In genomic region chr2:160744040-160744822, GRCm38 (mm10) we compare ENCODE assay signal across 7 mouse cellular contexts. TPM values are rescaled to one million over a fixed set of nuclear protein-coding genes. Genes with fewer than 3 reads are reported as not detected.
DNase-seq lines count a peak whose midpoint lies in the region; ATAC-seq and TF ChIP-seq lines count a peak whose summit lies in the region.

No protein-coding gene starts in this region.

- TF ChIP-seq EP300 in stomach, postnatal 0 days (optimal IDR thresholded peaks at IDR 0.05): no peak

- no peak overlapping the region for H3K4me2 ChIP-seq in stomach, postnatal 0 days (replicated peaks; ENCODE audit: low read depth)

- 46% methylated on average over 7 of the region's 7 CpGs for whole genome bisulfite sequencing in kidney, adult 2 months
- 81% methylated on average over 7 of the region's 7 CpGs for WGBS in stomach, postnatal 0 days

- peak; percentile 33; the same call in 1 of the 2 replicates for ATAC-seq in stomach, postnatal 0 days (ENCODE audit: low FRiP score, low TSS enrichment)

- H3K27ac ChIP-seq in kidney, adult 2 months (ENCODE audit: insufficient read depth, low read depth, low read length): peak overlapping the region; percentile 7
- 0 out of 2 replicates have a peak overlapping the region, but pooled peaks have one; percentile 13 for H3K27ac ChIP-seq in stomach, postnatal 0 days (replicated peaks)

- H3K27me3 ChIP-seq in kidney, adult 2 months (replicated peaks; ENCODE audit: control insufficient read depth, insufficient read depth, low read length): no peaks in the 10 kb centered on the region
- no peaks in the 10 kb centered on the region for H3K27me3 ChIP-seq in megakaryocyte, embryonic 14.5 days (replicated peaks)
- no peaks in the 10 kb centered on the region for H3K27me3 ChIP-seq in stomach, postnatal 0 days (ENCODE audit: control insufficient read depth, insufficient read depth, low read length)

- peaks cover 20% of the 10 kb centered on the region for H3K9me3 ChIP-seq in megakaryocyte, embryonic 14.5 days
- H3K9me3 ChIP-seq in stomach, postnatal 0 days (ENCODE audit: control insufficient read depth, low read length): no peaks in the 10 kb centered on the region

- TF ChIP-seq CTCF in kidney, adult 2 months (conservative IDR thresholded peaks at IDR 0.05; ENCODE audit: insufficient read depth, insufficient read length, low read depth, low read length): peak; percentile 63
- peak; percentile 71 for TF ChIP-seq CTCF in stomach, postnatal 0 days (IDR thresholded peaks at IDR 0.05; ENCODE audit: low read depth)

- no peak overlapping the region for H3K9ac ChIP-seq in stomach, postnatal 0 days (ENCODE audit: low read length)

- H3K4me3 ChIP-seq in kidney, adult 2 months (ENCODE audit: insufficient read depth, low read depth, low read length): no peak overlapping the region
- peak overlapping the region; percentile 75 for H3K4me3 ChIP-seq in megakaryocyte, embryonic 14.5 days (replicated peaks)
- H3K4me3 ChIP-seq in stomach, postnatal 0 days (ENCODE audit: low read depth, low read length): no peak overlapping the region

- no peaks in the 10 kb centered on the region for H3K36me3 ChIP-seq in kidney, adult 2 months (ENCODE audit: control insufficient read depth, insufficient read depth, low read length)
- H3K36me3 ChIP-seq in megakaryocyte, embryonic 14.5 days (replicated peaks; ENCODE audit: low read length): peaks cover 50% of the 10 kb centered on the region
- H3K36me3 ChIP-seq in stomach, postnatal 0 days (ENCODE audit: control insufficient read depth, insufficient read depth, low read length): peaks cover 8% of the 10 kb centered on the region; the same call in 1 of the 2 replicates

- DNase-seq in urinary bladder, postnatal 25 days (ENCODE audit: low spot score): peak; percentile 61
- DNase-seq in urinary bladder, adult 2 months (ENCODE audit: low spot score): no peak
- DNase-seq in adrenal gland, postnatal 14 days: peak; percentile 90
- peak; percentile 76 for DNase-seq in gastrocnemius, adult 18-20 months (ENCODE audit: low spot score)
- peak; percentile 79 for DNase-seq in kidney, adult 2 months
- no peak for DNase-seq in stomach, postnatal 0 days (ENCODE audit: low spot score)

- no peak for TF ChIP-seq POLR2A in kidney, adult 2 months (IDR thresholded peaks at IDR 0.05; ENCODE audit: low read depth, low read length)

- H3K4me1 ChIP-seq in kidney, adult 2 months (ENCODE audit: control insufficient read depth, insufficient read depth, low read length): peaks cover 28% of the 10 kb centered on the region
- peaks cover 94% of the 10 kb centered on the region for H3K4me1 ChIP-seq in megakaryocyte, embryonic 14.5 days
- H3K4me1 ChIP-seq in stomach, postnatal 0 days (replicated peaks; ENCODE audit: control insufficient read depth, insufficient read depth): peaks cover 10% of the 10 kb centered on the region; the same call in 1 of the 2 replicates

RNA-seq across cellular contexts. Expression of gene Plcg1, which starts 13.1 kb away (rescaled TPM):
- 56.5 TPM in 2 replicates for polyA plus RNA-seq in urinary bladder, adult 2 months (2012; rRNA removed)
- total RNA-seq in adrenal gland, postnatal 14 days (2021): 69.7 and 93.2 TPM in 2 replicates
- total RNA-seq in gastrocnemius, adult 18-20 months (2021): 10 to 100 TPM; 17.3 to 18.0 TPM
- 33.1 and 38.2 TPM in 2 replicates for polyA plus RNA-seq in kidney, adult 2 months (2012; rRNA removed)
- 4.1 and 10.7 TPM in 2 replicates for polyA plus RNA-seq in megakaryocyte, embryonic 14.5 days (2012; ENCODE audit: insufficient read depth, low replicate concordance)
- polyA plus RNA-seq in stomach, postnatal 0 days (2015; fragmentation: Nextera tagmentation; extraction: Ambion mirVana): 11.4 and 11.5 TPM in 2 replicates

Comparison
In these comparisons a context has a peak if more than half of its experiments do, and no peak if none do; other contexts are left out.
1. DNase-seq: peak in urinary bladder, postnatal 25 days (single experiment), adrenal gland, postnatal 14 days (single experiment), gastrocnemius, adult 18-20 months (single experiment) and kidney, adult 2 months (single experiment); none in urinary bladder, adult 2 months (single experiment) and stomach, postnatal 0 days (single experiment).